In the genomic region with DNA sequence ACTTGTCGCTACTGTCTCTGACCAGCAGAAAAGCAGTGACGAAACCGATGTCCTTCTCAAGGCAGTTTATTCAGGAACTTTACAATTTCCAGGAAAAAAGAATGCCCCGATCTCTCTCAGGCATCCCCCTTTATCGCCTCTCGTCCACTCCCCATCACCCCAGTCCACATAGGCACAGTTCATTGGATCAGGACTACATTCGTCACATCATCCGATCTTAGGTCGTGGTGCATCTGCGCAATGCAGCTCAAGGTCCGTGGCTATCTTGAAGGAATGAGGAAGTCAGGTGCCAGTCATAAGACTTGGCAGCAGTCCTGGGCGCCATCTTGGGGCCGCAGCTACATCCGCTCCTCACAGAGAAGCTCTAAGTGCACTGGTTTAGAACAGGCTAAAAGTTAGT, we compare ENCODE assay signal across 18 mouse cellular contexts.
"Had no signal": no experiment of that assay in that cellular context is flagged by ENCODE, and none has a peak within 500 bp of the region (broad histone marks: within the 10 kb centered on the region; RNA-seq: fewer than 3 reads in every experiment).

No protein-coding gene starts in this region.

- DNase-seq: lung, adult 18-20 months; lung, embryonic 14.5 days; lung, postnatal 10 days; lung, postnatal 4 days; midbrain, embryonic 14.5 days; retina, postnatal 1 day; right cerebral cortex, adult 18-20 months; right cerebral cortex, postnatal 25 days; right cerebral cortex, postnatal 4 days; spleen, adult 18-20 months; thymus, adult 18-20 months; thymus, postnatal 14 days; thymus, postnatal 36 days had no signal

- H3K36me3 ChIP-seq: midbrain, embryonic 10.5 days; midbrain, embryonic 12.5 days; neural tube, embryonic 13.5 days; neural tube, embryonic 15.5 days had no signal

- H3K27ac ChIP-seq: midbrain, embryonic 10.5 days; midbrain, embryonic 12.5 days; neural tube, embryonic 13.5 days; neural tube, embryonic 15.5 days had no signal

- H3K9ac ChIP-seq: lung, embryonic 14.5 days; midbrain, embryonic 12.5 days; neural tube, embryonic 13.5 days; neural tube, embryonic 15.5 days had no signal

- H3K9me3 ChIP-seq: neural tube, embryonic 13.5 days; neural tube, embryonic 15.5 days had no signal

- H3K4me1 ChIP-seq: midbrain, embryonic 10.5 days; midbrain, embryonic 12.5 days; neural tube, embryonic 13.5 days; neural tube, embryonic 15.5 days had no signal

- H3K27me3 ChIP-seq: midbrain, embryonic 12.5 days; neural tube, embryonic 13.5 days; neural tube, embryonic 15.5 days had no signal

- H3K4me3 ChIP-seq: midbrain, embryonic 10.5 days; midbrain, embryonic 12.5 days; myocyte; neural tube, embryonic 13.5 days; neural tube, embryonic 15.5 days had no signal

- H3K4me2 ChIP-seq: lung, embryonic 14.5 days; midbrain, embryonic 12.5 days; neural tube, embryonic 13.5 days; neural tube, embryonic 15.5 days had no signal
